Mouse (Mus musculus): ENCODE results near the gene Hoxb9. TPM values are rescaled to one million over a fixed set of nuclear protein-coding genes. Genes with fewer than 3 reads are reported as not detected.
A peak's percentile ranks its signal among the peaks of the same experiment; 100 is the strongest.

Hoxb9 gene
- polyA plus RNA-seq, 1 experiment from 2014 or later, result not detected

GRCm38 (mm10) chr11:96322738-96323137, 51.5 kb downstream of the Hoxb9 start:
- peaks cover 98% of the 10 kb centered on the region for H3K27me3 ChIP-seq (ENCODE audit: control insufficient read depth, insufficient read depth, low read length)
- H3K9me3 ChIP-seq (ENCODE audit: control insufficient read depth, low read length), result no peaks in the 10 kb centered on the region
- DNase-seq (ENCODE audit: low spot score) (no peak), ATAC-seq (replicated peaks; ENCODE audit: low FRiP score) (no peak)
- no peak overlapping the region for H3K4me3 ChIP-seq (ENCODE audit: low read depth, low read length)
- 5% methylated on average over 6 of the region's 6 CpGs for WGBS
- H3K4me1 ChIP-seq (replicated peaks; ENCODE audit: control insufficient read depth, insufficient read depth, low read length), result peaks cover 5% of the 10 kb centered on the region
- H3K36me3 ChIP-seq (ENCODE audit: control insufficient read depth, insufficient read depth, low read length), result no peaks in the 10 kb centered on the region
- H3K4me2 ChIP-seq (ENCODE audit: low read depth, low read length, severe bottlenecking), result no peak overlapping the region
- H3K9ac ChIP-seq (ENCODE audit: low read length), result no peak overlapping the region
- no peak overlapping the region for H3K27ac ChIP-seq (ENCODE audit: low read depth, low read length)

GRCm38 (mm10) chr11:96323154-96323553, 51.9 kb downstream of the Hoxb9 start, which contains the start of gene Hoxb3:
Gene Hoxb3 (plus strand): TSS chr11:96323326.
- Histone ChIP-seq H3K27ac (ENCODE audit: low read depth, low read length) (no peak within 1 kb of the TSS), H3K27me3 (ENCODE audit: control insufficient read depth, insufficient read depth, low read length) (peaks cover 98% of the 10 kb centered on the region), H3K9me3 (ENCODE audit: control insufficient read depth, low read length) (no peaks in the 10 kb centered on the region), H3K4me1 (replicated peaks; ENCODE audit: control insufficient read depth, insufficient read depth, low read length) (peaks cover 5% of the 10 kb centered on the region), H3K4me2 (ENCODE audit: low read depth, low read length, severe bottlenecking) (no peak within 1 kb of the TSS), H3K4me3 (ENCODE audit: low read depth, low read length) (no peak within 1 kb of the TSS), H3K36me3 (ENCODE audit: control insufficient read depth, insufficient read depth, low read length) (no peaks in the 10 kb centered on the region), H3K9ac (ENCODE audit: low read length) (no peak within 1 kb of the TSS)
- 1% methylated on average over 10 of the region's 10 CpGs for WGBS
- DNase-seq (ENCODE audit: low spot score), result no peak
- ATAC-seq (replicated peaks; ENCODE audit: low FRiP score), result no peak

GRCm38 (mm10) chr11:96324125-96324524, 52.9 kb downstream of the Hoxb9 start:
- 0% methylated on average over 5 of the region's 5 CpGs for WGBS
- Histone ChIP-seq H3K36me3 (ENCODE audit: control insufficient read depth, insufficient read depth, low read length) (no peaks in the 10 kb centered on the region), H3K9me3 (ENCODE audit: control insufficient read depth, low read length) (no peaks in the 10 kb centered on the region), H3K4me3 (ENCODE audit: low read depth, low read length) (no peak overlapping the region), H3K27me3 (ENCODE audit: control insufficient read depth, insufficient read depth, low read length) (peaks cover 98% of the 10 kb centered on the region), H3K4me2 (ENCODE audit: low read depth, low read length, severe bottlenecking) (no peak overlapping the region), H3K9ac (ENCODE audit: low read length) (no peak overlapping the region), H3K4me1 (replicated peaks; ENCODE audit: control insufficient read depth, insufficient read depth, low read length) (no peaks in the 10 kb centered on the region), H3K27ac (ENCODE audit: low read depth, low read length) (no peak overlapping the region)
- ATAC-seq (replicated peaks; ENCODE audit: low FRiP score) (no peak), DNase-seq (ENCODE audit: low spot score) (no peak)

GRCm38 (mm10) chr11:96324965-96325364, 53.7 kb downstream of the Hoxb9 start:
- Histone ChIP-seq H3K36me3 (ENCODE audit: control insufficient read depth, insufficient read depth, low read length) (no peaks in the 10 kb centered on the region), H3K27me3 (ENCODE audit: control insufficient read depth, insufficient read depth, low read length) (peaks cover 98% of the 10 kb centered on the region), H3K4me3 (ENCODE audit: low read depth, low read length) (no peak overlapping the region), H3K27ac (ENCODE audit: low read depth, low read length) (no peak overlapping the region), H3K9me3 (ENCODE audit: control insufficient read depth, low read length) (no peaks in the 10 kb centered on the region), H3K4me1 (replicated peaks; ENCODE audit: control insufficient read depth, insufficient read depth, low read length) (no peaks in the 10 kb centered on the region), H3K9ac (ENCODE audit: low read length) (no peak overlapping the region), H3K4me2 (ENCODE audit: low read depth, low read length, severe bottlenecking) (no peak overlapping the region)
- 1% methylated on average over 8 of the region's 8 CpGs for WGBS
- ATAC-seq (replicated peaks; ENCODE audit: low FRiP score), result no peak
- no peak for DNase-seq (ENCODE audit: low spot score)

GRCm38 (mm10) chr11:96325747-96326212, 54.5 kb downstream of the Hoxb9 start:
- 1% methylated on average over 22 of the region's 22 CpGs for WGBS
- no peaks in the 10 kb centered on the region for H3K9me3 ChIP-seq (ENCODE audit: control insufficient read depth, low read length)
- no peak overlapping the region for H3K9ac ChIP-seq (ENCODE audit: low read length)
- no peak for DNase-seq (ENCODE audit: low spot score)
- no peak overlapping the region for H3K4me2 ChIP-seq (ENCODE audit: low read depth, low read length, severe bottlenecking)
- no peak for ATAC-seq (replicated peaks; ENCODE audit: low FRiP score)
- no peak overlapping the region for H3K4me3 ChIP-seq (ENCODE audit: low read depth, low read length)
- H3K27me3 ChIP-seq (ENCODE audit: control insufficient read depth, insufficient read depth, low read length), result peaks cover 98% of the 10 kb centered on the region
- no peaks in the 10 kb centered on the region for H3K4me1 ChIP-seq (replicated peaks; ENCODE audit: control insufficient read depth, insufficient read depth, low read length)
- no peak overlapping the region for H3K27ac ChIP-seq (ENCODE audit: low read depth, low read length)
- no peaks in the 10 kb centered on the region for H3K36me3 ChIP-seq (ENCODE audit: control insufficient read depth, insufficient read depth, low read length)

MicroRNAs within 50 kb of the gene (microRNA counts, 519-probe panel; counts per million panel counts)
- 31.2 counts per million for microRNA mmu-miR-10a
- microRNA mmu-miR-196a, result 31.2 counts per million

Small RNAs within 50 kb of the gene (microRNA-seq; reads per million reads assigned to microRNA genes)
- gene Mir10a (ENCODE audit: insufficient number of aligned reads) (130 reads per million, percentile 37 among the genes with 10 or more reads in this experiment), gene Mir196a-1 (ENCODE audit: insufficient number of aligned reads) (not detected)

Other genes starting within 250 kb of the Hoxb9 start
- not detected in 2 replicates for gene Gip, start 246.9 kb upstream of the Hoxb9 start, polyA plus RNA-seq (2014; fragmentation: Nextera tagmentation; extraction: Ambion mirVana)
- gene Snf8, start 236.6 kb upstream of the Hoxb9 start, polyA plus RNA-seq (2014; fragmentation: Nextera tagmentation; extraction: Ambion mirVana), result 39.4 and 41.4 TPM in 2 replicates
- gene Ube2z, start 206.1 kb upstream of the Hoxb9 start, polyA plus RNA-seq (2014; fragmentation: Nextera tagmentation; extraction: Ambion mirVana), result 22.8 and 26.1 TPM in 2 replicates
- 440 and 449 TPM in 2 replicates for gene Atp5g1, start 195.8 kb upstream of the Hoxb9 start, polyA plus RNA-seq (2014; fragmentation: Nextera tagmentation; extraction: Ambion mirVana)
- not detected in 2 replicates for gene Calcoco2, start 159.5 kb upstream of the Hoxb9 start, polyA plus RNA-seq (2014; fragmentation: Nextera tagmentation; extraction: Ambion mirVana)
- gene Ttll6, start 137.7 kb upstream of the Hoxb9 start, polyA plus RNA-seq (2014; fragmentation: Nextera tagmentation; extraction: Ambion mirVana), result not detected in 2 replicates
- gene Hoxb13, start 77.1 kb upstream of the Hoxb9 start, polyA plus RNA-seq (2014; fragmentation: Nextera tagmentation; extraction: Ambion mirVana), result not detected in 2 replicates
- not detected in 2 replicates for gene Hoxb8, start 10.4 kb downstream of the Hoxb9 start, polyA plus RNA-seq (2014; fragmentation: Nextera tagmentation; extraction: Ambion mirVana)
- 0.21 TPM in 1 of 2 replicates, not detected in the other for gene Hoxb7, start 15.2 kb downstream of the Hoxb9 start, polyA plus RNA-seq (2014; fragmentation: Nextera tagmentation; extraction: Ambion mirVana)
- not detected in 2 replicates for gene Hoxb6, start 21.0 kb downstream of the Hoxb9 start, polyA plus RNA-seq (2014; fragmentation: Nextera tagmentation; extraction: Ambion mirVana)
- 0.21 TPM in 1 of 2 replicates, not detected in the other for gene Hoxb5, start 31.9 kb downstream of the Hoxb9 start, polyA plus RNA-seq (2014; fragmentation: Nextera tagmentation; extraction: Ambion mirVana)
- not detected in 2 replicates for gene Hoxb4, start 46.8 kb downstream of the Hoxb9 start, polyA plus RNA-seq (2014; fragmentation: Nextera tagmentation; extraction: Ambion mirVana)
- not detected in 2 replicates for gene Hoxb3, start 51.9 kb downstream of the Hoxb9 start, polyA plus RNA-seq (2014; fragmentation: Nextera tagmentation; extraction: Ambion mirVana)
- 0.12 TPM in 1 of 2 replicates, not detected in the other for gene Hoxb2, start 79.1 kb downstream of the Hoxb9 start, polyA plus RNA-seq (2014; fragmentation: Nextera tagmentation; extraction: Ambion mirVana)
- gene Hoxb1, start 94.3 kb downstream of the Hoxb9 start, polyA plus RNA-seq (2014; fragmentation: Nextera tagmentation; extraction: Ambion mirVana), result not detected in 2 replicates
- 2.6 and 3.9 TPM in 2 replicates for gene Skap1, start 193.1 kb downstream of the Hoxb9 start, polyA plus RNA-seq (2014; fragmentation: Nextera tagmentation; extraction: Ambion mirVana)

All from forebrain, embryonic 11.5 days (tissue).